In genomic region chr11:120600716-120601115, GRCm38 (mm10) we compare ENCODE assay signal across 28 mouse cellular contexts. TPM values are rescaled to one million over a fixed set of nuclear protein-coding genes. Genes with fewer than 3 reads are reported as not detected.
DNase-seq lines count a peak whose midpoint lies in the region; ATAC-seq and TF ChIP-seq lines count a peak whose summit lies in the region.
"Had no signal": no experiment of that assay in that cellular context is flagged by ENCODE, and none has a peak within 500 bp of the region (broad histone marks: within the 10 kb centered on the region; RNA-seq: fewer than 3 reads in every experiment).

No protein-coding gene starts in this region.

- no peak overlapping the region for H3K4me3 ChIP-seq in liver, embryonic 14.5 days (ENCODE audit: insufficient read depth in 1 of 2, low read depth in 2 of 2, low read length in 2 of 2)
- no peak overlapping the region for H3K4me3 ChIP-seq in liver, embryonic 11.5 days (ENCODE audit: low read depth, low read length)
- H3K4me3 ChIP-seq in embryonic facial prominence, embryonic 10.5 days: no peak overlapping the region
- no peak overlapping the region for H3K4me3 ChIP-seq in hindbrain, embryonic 11.5 days (ENCODE audit: low read depth, low read length)
- H3K4me3 ChIP-seq: forebrain, embryonic 13.5 days; hindbrain, embryonic 10.5 days; left cerebral cortex, adult 2 months; limb, embryonic 12.5 days; megakaryocyte, embryonic 14.5 days; midbrain, embryonic 12.5 days; myocyte; neural tube, embryonic 13.5 days had no signal

- DNase-seq in liver, embryonic 14.5 days (ENCODE audit: low read depth in 3 of 3, low spot score in 3 of 3): no peak
- DNase-seq in liver, embryonic 11.5 days (ENCODE audit: low spot score): no peak
- peak; percentile 68 for DNase-seq in CD4-positive, CD25-positive, alpha-beta regulatory T cell, adult 2 months (ENCODE audit: low read depth, low spot score)
- peak; percentile 68 for DNase-seq in T-cell, adult 2 months (ENCODE audit: low spot score)
- DNase-seq in naive thymus-derived CD4-positive, alpha-beta T cell, adult 2 months (ENCODE audit: low read depth): peak; percentile 84
- DNase-seq in embryonic facial prominence, embryonic 10.5 days (ENCODE audit: low spot score): no peak
- no peak for DNase-seq in hindbrain, embryonic 11.5 days (ENCODE audit: low spot score)
- DNase-seq: adrenal gland, postnatal 25 days; cerebellum, adult 11-12 months; cerebellum, postnatal 14 days; gastrocnemius, postnatal 14 days; heart, postnatal 14 days; kidney, adult 9 months; kidney, postnatal 14 days; lung, postnatal 4 days; thymus, postnatal 4 days had no signal

- H3K4me1 ChIP-seq in liver, embryonic 14.5 days (replicated peaks; ENCODE audit: control insufficient read depth in 2 of 2, insufficient read depth in 2 of 2, low read length in 1 of 2): peaks cover 24 to 41% of the 10 kb centered on the region in 2 experiments
- H3K4me1 ChIP-seq in liver, embryonic 11.5 days (replicated peaks; ENCODE audit: control insufficient read depth, insufficient read depth, low read length): peaks cover 38% of the 10 kb centered on the region
- peaks cover 31% of the 10 kb centered on the region for H3K4me1 ChIP-seq in embryonic facial prominence, embryonic 10.5 days
- peaks cover 7% of the 10 kb centered on the region; the same call in 1 of the 2 replicates for H3K4me1 ChIP-seq in hindbrain, embryonic 11.5 days (replicated peaks; ENCODE audit: control insufficient read depth, insufficient read depth, low read length)

- no peak for TF ChIP-seq EP300 in liver, embryonic 14.5 days (IDR thresholded peaks at IDR 0.05; ENCODE audit: low read depth)

- H3K27me3 ChIP-seq in liver, embryonic 14.5 days (ENCODE audit: control insufficient read depth, insufficient read depth, low read length): no peaks in the 10 kb centered on the region
- no peaks in the 10 kb centered on the region for H3K27me3 ChIP-seq in liver, embryonic 11.5 days (replicated peaks; ENCODE audit: control insufficient read depth, insufficient read depth, low read length)
- H3K27me3 ChIP-seq in embryonic facial prominence, embryonic 10.5 days (replicated peaks; ENCODE audit: low read depth, poor library complexity, severe bottlenecking): no peaks in the 10 kb centered on the region
- H3K27me3 ChIP-seq in hindbrain, embryonic 11.5 days (ENCODE audit: control insufficient read depth, insufficient read depth, low read length): no peaks in the 10 kb centered on the region
- H3K27me3 ChIP-seq: forebrain, embryonic 13.5 days; limb, embryonic 12.5 days; megakaryocyte, embryonic 14.5 days; midbrain, embryonic 12.5 days; neural tube, embryonic 13.5 days; Patski had no signal

- no peak for ATAC-seq in liver, embryonic 14.5 days (ENCODE audit: insufficient read depth)
- no peak for ATAC-seq in liver, embryonic 11.5 days (replicated peaks; ENCODE audit: low FRiP score)
- ATAC-seq in hindbrain, embryonic 11.5 days (ENCODE audit: low FRiP score): no peak
- ATAC-seq: forebrain, embryonic 13.5 days; hindbrain, embryonic 16.5 days; intestine, embryonic 16.5 days; Patski had no signal

- H3K9ac ChIP-seq in liver, embryonic 14.5 days (replicated peaks): no peak overlapping the region
- no peak overlapping the region for H3K9ac ChIP-seq in liver, embryonic 11.5 days (ENCODE audit: low read depth, low read length)
- no peak overlapping the region for H3K9ac ChIP-seq in hindbrain, embryonic 11.5 days (ENCODE audit: low read depth, low read length)
- H3K9ac ChIP-seq: limb, embryonic 12.5 days; midbrain, embryonic 12.5 days; neural tube, embryonic 13.5 days had no signal

- TF ChIP-seq CTCF in liver, embryonic 14.5 days (IDR thresholded peaks at IDR 0.05; ENCODE audit: low read depth): no peak

- no peak overlapping the region for H3K27ac ChIP-seq in liver, embryonic 14.5 days
- no peak overlapping the region for H3K27ac ChIP-seq in liver, embryonic 11.5 days (ENCODE audit: low read depth, low read length)
- H3K27ac ChIP-seq in embryonic facial prominence, embryonic 10.5 days (replicated peaks): no peak overlapping the region
- H3K27ac ChIP-seq in hindbrain, embryonic 11.5 days (ENCODE audit: low read depth, low read length): no peak overlapping the region
- H3K27ac ChIP-seq: forebrain, embryonic 13.5 days; hindbrain, embryonic 10.5 days; left cerebral cortex, adult 2 months; limb, embryonic 12.5 days; midbrain, embryonic 12.5 days; neural tube, embryonic 13.5 days had no signal

- 0 out of 2 replicates have a peak overlapping the region, but pooled peaks have one; percentile 5 for H3K4me2 ChIP-seq in liver, embryonic 14.5 days (ENCODE audit: low read depth)
- H3K4me2 ChIP-seq in liver, embryonic 11.5 days: no peak overlapping the region
- H3K4me2 ChIP-seq in hindbrain, embryonic 11.5 days (replicated peaks; ENCODE audit: low read depth, low read length): no peak overlapping the region
- H3K4me2 ChIP-seq: forebrain, embryonic 13.5 days; limb, embryonic 12.5 days; midbrain, embryonic 12.5 days; neural tube, embryonic 13.5 days had no signal

- peaks cover 46% of the 10 kb centered on the region for H3K36me3 ChIP-seq in liver, embryonic 14.5 days (replicated peaks; ENCODE audit: control insufficient read depth, insufficient read depth, low read depth)
- peaks cover 25% of the 10 kb centered on the region for H3K36me3 ChIP-seq in liver, embryonic 11.5 days (ENCODE audit: control insufficient read depth, insufficient read depth, low read length)
- H3K36me3 ChIP-seq in embryonic facial prominence, embryonic 10.5 days (replicated peaks): peaks cover 77% of the 10 kb centered on the region
- peaks cover 7% of the 10 kb centered on the region; the same call in 1 of the 2 replicates for H3K36me3 ChIP-seq in hindbrain, embryonic 11.5 days (ENCODE audit: control insufficient read depth, insufficient read depth, low read length)

- H3K9me3 ChIP-seq in liver, embryonic 14.5 days (ENCODE audit: control insufficient read depth, low read length): no peaks in the 10 kb centered on the region
- no peaks in the 10 kb centered on the region for H3K9me3 ChIP-seq in liver, embryonic 11.5 days (ENCODE audit: control insufficient read depth, low read length)
- H3K9me3 ChIP-seq in embryonic facial prominence, embryonic 10.5 days: no peaks in the 10 kb centered on the region
- no peaks in the 10 kb centered on the region for H3K9me3 ChIP-seq in hindbrain, embryonic 11.5 days (ENCODE audit: control insufficient read depth, low read length)
- H3K9me3 ChIP-seq: forebrain, embryonic 13.5 days; hindbrain, embryonic 10.5 days; limb, embryonic 12.5 days; megakaryocyte, embryonic 14.5 days; midbrain, embryonic 12.5 days; neural tube, embryonic 13.5 days had no signal

- WGBS in liver, embryonic 14.5 days (ENCODE audit: insufficient replicate concordance): 75% methylated on average over 3 of the region's 3 CpGs
- WGBS in liver, embryonic 11.5 days: 90% methylated on average over 3 of the region's 3 CpGs
- 89% methylated on average over 3 of the region's 3 CpGs for WGBS in embryonic facial prominence, embryonic 10.5 days
- whole genome bisulfite sequencing in hindbrain, embryonic 11.5 days: 98% methylated on average over 3 of the region's 3 CpGs

RNA-seq across cellular contexts. Expression of gene Anapc11, which starts 2.5 kb away (rescaled TPM):
- polyA plus RNA-seq in liver, embryonic 14.5 days (2012; rRNA removed): 44.7 and 60.4 TPM in 2 replicates
- polyA plus RNA-seq in liver, embryonic 14.5 days (2014; fragmentation: Nextera tagmentation; extraction: Ambion mirVana): 93.5 and 98.7 TPM in 2 replicates
- polyA plus RNA-seq in liver, embryonic 11.5 days (2014; fragmentation: Nextera tagmentation; extraction: Ambion mirVana): 200 and 208 TPM in 2 replicates
- 192 and 198 TPM in 2 replicates for polyA plus RNA-seq in embryonic facial prominence, embryonic 10.5 days (2016; fragmentation: Nextera tagmentation; extraction: Ambion mirVana)
- polyA plus RNA-seq in hindbrain, embryonic 11.5 days (2014; fragmentation: Nextera tagmentation; extraction: Ambion mirVana): 195 TPM in 2 replicates

RNA-seq across cellular contexts. Expression of gene Alyref, which starts 2.6 kb away (rescaled TPM):
- polyA plus RNA-seq in liver, embryonic 14.5 days (2012; rRNA removed): 46.3 and 110 TPM in 2 replicates
- 347 and 349 TPM in 2 replicates for polyA plus RNA-seq in liver, embryonic 14.5 days (2014; fragmentation: Nextera tagmentation; extraction: Ambion mirVana)
- polyA plus RNA-seq in liver, embryonic 11.5 days (2014; fragmentation: Nextera tagmentation; extraction: Ambion mirVana): 601 and 617 TPM in 2 replicates
- 620 and 640 TPM in 2 replicates for polyA plus RNA-seq in embryonic facial prominence, embryonic 10.5 days (2016; fragmentation: Nextera tagmentation; extraction: Ambion mirVana)
- polyA plus RNA-seq in hindbrain, embryonic 11.5 days (2014; fragmentation: Nextera tagmentation; extraction: Ambion mirVana): 686 and 764 TPM in 2 replicates

RNA-seq across cellular contexts. Expression of gene Npb, which starts 7.6 kb away (rescaled TPM):
- polyA plus RNA-seq in liver, embryonic 14.5 days (2012; rRNA removed): 5.5 and 12.3 TPM in 2 replicates
- 11.9 and 14.2 TPM in 2 replicates for polyA plus RNA-seq in liver, embryonic 14.5 days (2014; fragmentation: Nextera tagmentation; extraction: Ambion mirVana)
- polyA plus RNA-seq in liver, embryonic 11.5 days (2014; fragmentation: Nextera tagmentation; extraction: Ambion mirVana): 3.6 and 6.3 TPM in 2 replicates
- polyA plus RNA-seq in embryonic facial prominence, embryonic 10.5 days (2016; fragmentation: Nextera tagmentation; extraction: Ambion mirVana): not detected in 2 replicates
- polyA plus RNA-seq in hindbrain, embryonic 11.5 days (2014; fragmentation: Nextera tagmentation; extraction: Ambion mirVana): 0.42 TPM in 1 of 2 replicates, not detected in the other
- polyA plus RNA-seq: embryonic facial prominence, embryonic 11.5 days; forebrain, embryonic 13.5 days had no signal

RNA-seq across cellular contexts. Expression of gene Pcyt2, which starts 17.0 kb away (rescaled TPM):
- 127 and 135 TPM in 2 replicates for polyA plus RNA-seq in liver, embryonic 14.5 days (2012; rRNA removed)
- 86.2 and 99.6 TPM in 2 replicates for polyA plus RNA-seq in liver, embryonic 14.5 days (2014; fragmentation: Nextera tagmentation; extraction: Ambion mirVana)
- 165 and 175 TPM in 2 replicates for polyA plus RNA-seq in liver, embryonic 11.5 days (2014; fragmentation: Nextera tagmentation; extraction: Ambion mirVana)
- 142 and 145 TPM in 2 replicates for polyA plus RNA-seq in embryonic facial prominence, embryonic 10.5 days (2016; fragmentation: Nextera tagmentation; extraction: Ambion mirVana)
- polyA plus RNA-seq in hindbrain, embryonic 11.5 days (2014; fragmentation: Nextera tagmentation; extraction: Ambion mirVana): 104 and 105 TPM in 2 replicates

RNA-seq across cellular contexts. Expression of gene Arhgdia, which starts 19.3 kb away (rescaled TPM):
- polyA plus RNA-seq in liver, embryonic 14.5 days (2012; rRNA removed): 172 and 176 TPM in 2 replicates
- 191 and 204 TPM in 2 replicates for polyA plus RNA-seq in liver, embryonic 14.5 days (2014; fragmentation: Nextera tagmentation; extraction: Ambion mirVana)
- 557 and 561 TPM in 2 replicates for polyA plus RNA-seq in liver, embryonic 11.5 days (2014; fragmentation: Nextera tagmentation; extraction: Ambion mirVana)
- polyA plus RNA-seq in embryonic facial prominence, embryonic 10.5 days (2016; fragmentation: Nextera tagmentation; extraction: Ambion mirVana): 735 and 777 TPM in 2 replicates
- polyA plus RNA-seq in hindbrain, embryonic 11.5 days (2014; fragmentation: Nextera tagmentation; extraction: Ambion mirVana): 576 and 591 TPM in 2 replicates

Comparison
In these comparisons a context has a peak if more than half of its experiments do, and no peak if none do; other contexts are left out.
1. DNase-seq: peak in CD4-positive, CD25-positive, alpha-beta regulatory T cell, adult 2 months (single experiment), T-cell, adult 2 months (single experiment) and naive thymus-derived CD4-positive, alpha-beta T cell, adult 2 months (single experiment); none in liver, embryonic 14.5 days (0 of 3), liver, embryonic 11.5 days (single experiment), embryonic facial prominence, embryonic 10.5 days (single experiment) and hindbrain, embryonic 11.5 days (single experiment).